Mouse (Mus musculus): ENCODE measurements at regions not wholly inside any gene's neighbourhood (a gene's known extent, or its start where the extent isn't known, plus 50 kb on each side); places are given as distances from the start of the nearest gene placed in this dataset.

- H3K4me1 ChIP-seq (ENCODE audit: control insufficient read depth, insufficient read depth, low read length): peaks cover 5% of the 10 kb centered on the region; the same call in 1 of the 2 replicates
- TF ChIP-seq POLR2A (IDR thresholded peaks at IDR 0.05; ENCODE audit: borderline replicate concordance, extremely low read depth, low read depth, low read length) (no peak), CTCF (IDR thresholded peaks at IDR 0.05; ENCODE audit: insufficient read depth, low read length) (no peak)
- DNase-seq: no peak
- H3K4me3 ChIP-seq (replicated peaks; ENCODE audit: extremely low read depth, low read depth, low read length): no peak overlapping the region
- WGBS: 58% methylated on average over 5 of the region's 5 CpGs
These were observed 96.0 kb upstream of the Sulf2 start for GRCm38 (mm10) chr2:166251421-166251820.

DNA sequence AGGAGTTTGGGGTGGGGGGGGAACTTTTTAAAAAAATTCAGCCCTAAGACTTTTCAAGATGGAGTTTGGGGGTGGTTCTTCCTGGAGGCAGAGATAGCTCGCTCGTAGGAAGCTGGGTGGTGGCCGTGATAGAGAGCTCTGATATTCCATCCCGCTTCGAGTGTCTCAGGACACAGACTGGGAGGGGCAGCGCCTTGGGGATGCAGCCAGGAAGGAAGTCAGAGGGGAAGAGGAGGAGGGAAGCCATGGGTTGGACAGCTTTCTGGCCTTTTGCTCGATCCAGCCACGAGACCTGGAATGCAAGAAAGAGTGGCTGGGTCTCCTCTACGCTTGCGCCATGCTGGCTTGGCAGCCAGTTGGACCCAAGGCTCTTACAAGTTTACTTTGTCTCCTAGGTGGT lies 95.1 kb upstream of the Sulf2 start:
- DNase-seq: no peak
- TF ChIP-seq CTCF (IDR thresholded peaks at IDR 0.05; ENCODE audit: insufficient read depth, low read length) (no peak), POLR2A (IDR thresholded peaks at IDR 0.05; ENCODE audit: borderline replicate concordance, extremely low read depth, low read depth, low read length) (no peak)
- Histone ChIP-seq H3K4me3 (replicated peaks; ENCODE audit: extremely low read depth, low read depth, low read length) (no peak overlapping the region), H3K4me1 (ENCODE audit: control insufficient read depth, insufficient read depth, low read length) (peaks cover 5% of the 10 kb centered on the region; the same call in 1 of the 2 replicates)
- WGBS: 49% methylated on average over 10 of the region's 10 CpGs

DNA sequence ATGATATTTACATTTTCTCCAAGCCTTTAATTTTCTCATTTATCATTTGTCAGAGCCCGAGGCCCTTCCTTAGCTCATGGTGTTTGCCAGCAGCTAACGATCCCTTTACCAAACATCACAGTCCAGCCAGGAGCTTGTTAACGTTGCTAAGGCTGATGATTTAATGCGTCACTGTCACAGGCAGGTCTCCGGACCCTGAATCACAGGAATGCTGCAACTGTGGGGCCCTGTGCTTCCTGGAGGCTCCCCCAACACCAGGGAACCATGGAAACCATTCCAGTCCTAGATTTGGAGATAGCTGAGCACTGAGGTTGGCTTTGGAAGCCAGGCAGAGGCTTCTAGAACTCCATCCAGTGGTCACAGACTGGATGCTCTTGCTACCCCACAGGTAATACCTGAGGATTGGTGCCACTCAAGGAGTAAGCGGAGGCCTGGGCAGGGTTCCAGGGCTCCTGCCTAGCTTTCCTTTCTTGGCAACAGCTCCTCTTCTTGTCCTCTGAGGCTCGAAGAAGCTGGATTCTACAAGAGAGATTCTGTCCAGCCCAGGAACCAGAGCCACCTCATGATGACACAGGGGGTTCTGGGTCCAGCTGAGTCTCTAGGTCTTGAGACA lies 94.0 kb upstream of the Sulf2 start:
- Histone ChIP-seq H3K4me1 (ENCODE audit: control insufficient read depth, insufficient read depth, low read length) (peaks cover 5% of the 10 kb centered on the region; the same call in 1 of the 2 replicates), H3K4me3 (replicated peaks; ENCODE audit: extremely low read depth, low read depth, low read length) (no peak overlapping the region)
- TF ChIP-seq POLR2A (IDR thresholded peaks at IDR 0.05; ENCODE audit: borderline replicate concordance, extremely low read depth, low read depth, low read length): no peak
- no peak for TF ChIP-seq CTCF (IDR thresholded peaks at IDR 0.05; ENCODE audit: insufficient read depth, low read length)
- DNase-seq: no peak
- WGBS: 31% methylated on average over 7 of the region's 7 CpGs

DNA sequence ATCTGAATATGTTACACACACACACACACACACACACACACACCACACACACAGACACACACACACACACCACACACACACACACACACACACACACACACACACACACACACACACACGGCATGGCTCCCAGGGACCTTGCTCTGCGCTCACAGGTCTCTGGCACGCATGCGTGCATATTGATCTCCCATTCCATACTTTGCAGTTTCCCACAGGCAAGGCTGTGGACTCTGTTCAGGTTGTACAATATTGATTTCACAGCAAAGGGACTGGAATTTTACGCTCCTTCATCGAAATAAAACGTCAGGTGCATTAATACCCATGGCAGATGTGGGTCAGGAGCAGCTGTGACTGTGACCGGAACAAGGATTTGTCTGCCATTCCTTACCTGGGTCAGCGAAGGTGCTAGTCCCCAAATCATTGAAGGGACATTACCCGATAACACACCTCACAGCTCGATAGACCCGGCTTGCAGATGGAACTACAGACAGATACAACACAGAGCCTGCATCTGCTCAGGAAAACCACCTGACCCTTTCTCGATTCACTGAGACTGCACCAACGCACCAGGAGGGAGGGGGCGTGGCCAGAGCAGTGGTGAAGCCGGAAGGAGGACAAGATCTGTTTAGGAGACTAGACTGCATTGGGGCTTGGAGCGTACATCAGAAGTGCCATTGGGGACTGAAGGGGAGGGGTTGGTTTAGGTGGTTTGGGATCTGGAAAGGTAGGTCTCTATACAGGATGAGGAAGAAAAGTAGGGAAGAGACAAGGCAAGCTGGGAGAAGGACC lies 91.1 kb upstream of the Sulf2 start:
- 83% methylated on average over 17 of the region's 17 CpGs for WGBS
- no peak for DNase-seq
- Histone ChIP-seq H3K4me1 (ENCODE audit: control insufficient read depth, insufficient read depth, low read length) (peaks cover 5% of the 10 kb centered on the region; the same call in 1 of the 2 replicates), H3K4me3 (replicated peaks; ENCODE audit: extremely low read depth, low read depth, low read length) (no peak overlapping the region)
- TF ChIP-seq CTCF (IDR thresholded peaks at IDR 0.05; ENCODE audit: insufficient read depth, low read length): no peak
- no peak for TF ChIP-seq POLR2A (IDR thresholded peaks at IDR 0.05; ENCODE audit: borderline replicate concordance, extremely low read depth, low read depth, low read length)

DNA sequence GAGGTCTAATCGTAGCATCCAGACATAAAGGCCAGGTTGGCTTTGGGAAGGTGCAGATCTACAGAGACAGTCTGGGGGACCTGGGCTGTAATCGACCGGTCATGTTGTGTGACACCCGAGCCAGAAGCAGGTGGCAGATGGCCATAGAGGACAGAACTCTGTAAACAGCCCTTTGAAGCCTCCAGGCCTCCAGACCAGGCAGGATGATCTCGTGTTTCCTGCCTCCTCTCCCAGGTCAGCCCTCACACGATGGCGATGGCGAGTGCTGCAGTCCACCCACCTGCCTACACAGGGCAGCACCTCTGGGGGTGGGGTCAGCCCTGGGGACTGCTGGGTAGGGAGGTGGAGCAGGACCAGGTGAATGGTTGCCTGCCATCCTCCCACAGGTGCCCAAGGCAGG lies 89.8 kb upstream of the Sulf2 start:
- no peak for TF ChIP-seq CTCF (IDR thresholded peaks at IDR 0.05; ENCODE audit: insufficient read depth, low read length)
- no peak for TF ChIP-seq POLR2A (IDR thresholded peaks at IDR 0.05; ENCODE audit: borderline replicate concordance, extremely low read depth, low read depth, low read length)
- Histone ChIP-seq H3K4me3 (replicated peaks; ENCODE audit: extremely low read depth, low read depth, low read length) (no peak overlapping the region), H3K4me1 (ENCODE audit: control insufficient read depth, insufficient read depth, low read length) (no peaks in the 10 kb centered on the region)
- no peak for DNase-seq
- WGBS: 46% methylated on average over 8 of the region's 8 CpGs

- Histone ChIP-seq H3K4me1 (ENCODE audit: control insufficient read depth, insufficient read depth, low read length) (peaks cover 3% of the 10 kb centered on the region; the same call in 1 of the 2 replicates), H3K4me3 (replicated peaks; ENCODE audit: extremely low read depth, low read depth, low read length) (no peak overlapping the region)
- TF ChIP-seq CTCF (IDR thresholded peaks at IDR 0.05; ENCODE audit: insufficient read depth, low read length) (no peak), POLR2A (IDR thresholded peaks at IDR 0.05; ENCODE audit: borderline replicate concordance, extremely low read depth, low read depth, low read length) (no peak)
- 80% methylated on average over 14 of the region's 14 CpGs for WGBS
- DNase-seq: no peak
These were observed 87.5 kb upstream of the Sulf2 start for GRCm38 (mm10) chr2:166242786-166243521.

- H3K4me3 ChIP-seq (replicated peaks; ENCODE audit: extremely low read depth, low read depth, low read length): no peak overlapping the region
- WGBS: 92% methylated on average over 3 of the region's 3 CpGs
- TF ChIP-seq POLR2A (IDR thresholded peaks at IDR 0.05; ENCODE audit: borderline replicate concordance, extremely low read depth, low read depth, low read length) (no peak), CTCF (IDR thresholded peaks at IDR 0.05; ENCODE audit: insufficient read depth, low read length) (no peak)
- H3K4me1 ChIP-seq (ENCODE audit: control insufficient read depth, insufficient read depth, low read length): peaks cover 3% of the 10 kb centered on the region; the same call in 1 of the 2 replicates
- no peak for DNase-seq
These were observed 85.8 kb upstream of the Sulf2 start for GRCm38 (mm10) chr2:166241310-166241709.

GRCm38 (mm10) chr2:166240056-166240455 lies 84.6 kb upstream of the Sulf2 start:
- TF ChIP-seq POLR2A (IDR thresholded peaks at IDR 0.05; ENCODE audit: borderline replicate concordance, extremely low read depth, low read depth, low read length) (no peak), CTCF (IDR thresholded peaks at IDR 0.05; ENCODE audit: insufficient read depth, low read length) (no peak)
- no peak for DNase-seq
- peaks cover 6% of the 10 kb centered on the region; the same call in 1 of the 2 replicates for H3K4me1 ChIP-seq (ENCODE audit: control insufficient read depth, insufficient read depth, low read length)
- 73% methylated on average over 4 of the region's 4 CpGs for WGBS
- H3K4me3 ChIP-seq (replicated peaks; ENCODE audit: extremely low read depth, low read depth, low read length): no peak overlapping the region

DNA sequence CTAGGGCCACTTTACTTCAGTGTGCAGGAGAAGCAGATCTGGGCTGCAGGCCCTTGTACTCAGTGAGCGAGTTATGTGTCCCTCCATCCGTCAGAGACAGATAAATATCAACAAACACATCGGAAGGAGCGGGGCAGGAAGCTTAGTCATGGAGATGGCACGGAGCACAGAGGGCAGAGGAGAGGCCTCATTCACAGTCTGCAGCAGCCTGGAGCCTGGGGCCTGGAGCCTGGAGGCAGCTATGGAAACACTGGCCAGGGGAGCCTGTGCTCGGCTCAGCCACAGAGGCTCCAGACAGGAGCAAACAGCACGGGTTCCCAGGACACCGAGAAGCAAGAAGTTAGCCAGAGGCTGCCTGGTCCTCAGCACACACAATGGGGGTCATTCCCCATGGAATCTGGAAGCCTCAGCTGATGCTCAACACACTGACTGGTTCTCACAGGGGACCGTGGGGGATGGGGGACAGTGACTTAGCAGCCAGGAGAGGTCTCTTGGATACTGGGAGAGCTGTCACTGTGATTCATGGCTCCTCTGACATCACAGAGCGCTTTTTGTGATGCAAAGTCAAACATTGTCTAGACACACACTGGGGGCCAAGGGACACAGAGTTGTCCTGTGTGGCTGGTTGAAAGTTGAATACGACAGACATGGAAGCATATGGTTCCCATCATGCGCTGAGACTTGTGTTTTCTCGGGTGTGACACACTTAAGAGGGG lies 82.2 kb upstream of the Sulf2 start:
- TF ChIP-seq POLR2A (IDR thresholded peaks at IDR 0.05; ENCODE audit: borderline replicate concordance, extremely low read depth, low read depth, low read length): no peak
- no peak for TF ChIP-seq CTCF (IDR thresholded peaks at IDR 0.05; ENCODE audit: insufficient read depth, low read length)
- 51% methylated on average over 13 of the region's 13 CpGs for WGBS
- peaks cover 6% of the 10 kb centered on the region; the same call in 1 of the 2 replicates for H3K4me1 ChIP-seq (ENCODE audit: control insufficient read depth, insufficient read depth, low read length)
- DNase-seq: no peak
- H3K4me3 ChIP-seq (replicated peaks; ENCODE audit: extremely low read depth, low read depth, low read length): no peak overlapping the region
